Mouse (Mus musculus) cortical plate, adult 2 months (tissue): ENCODE measurements around the gene Cit.
A peak's percentile ranks its signal among the peaks of the same experiment; 100 is the strongest.

ENCODE experiments used
- CTCF ChIP-seq: fragments of 200-500 bp; IDR thresholded peaks from 2 replicates; pipeline ENCODE4 v1.5.1; 2011; ENCODE audit warnings: mild to moderate bottlenecking, control low read depth, low read length; ENCODE audit not compliant: insufficient read depth; ENCODE audit errors: extremely low read depth
- POLR2A ChIP-seq: fragments of 200-500 bp; IDR thresholded peaks from 2 replicates; pipeline ENCODE4 v1.6.1; 2011; ENCODE audit warnings: mild to moderate bottlenecking, low read length, control low read depth; ENCODE audit not compliant: insufficient read depth; ENCODE audit errors: extremely low read depth

DNA sequence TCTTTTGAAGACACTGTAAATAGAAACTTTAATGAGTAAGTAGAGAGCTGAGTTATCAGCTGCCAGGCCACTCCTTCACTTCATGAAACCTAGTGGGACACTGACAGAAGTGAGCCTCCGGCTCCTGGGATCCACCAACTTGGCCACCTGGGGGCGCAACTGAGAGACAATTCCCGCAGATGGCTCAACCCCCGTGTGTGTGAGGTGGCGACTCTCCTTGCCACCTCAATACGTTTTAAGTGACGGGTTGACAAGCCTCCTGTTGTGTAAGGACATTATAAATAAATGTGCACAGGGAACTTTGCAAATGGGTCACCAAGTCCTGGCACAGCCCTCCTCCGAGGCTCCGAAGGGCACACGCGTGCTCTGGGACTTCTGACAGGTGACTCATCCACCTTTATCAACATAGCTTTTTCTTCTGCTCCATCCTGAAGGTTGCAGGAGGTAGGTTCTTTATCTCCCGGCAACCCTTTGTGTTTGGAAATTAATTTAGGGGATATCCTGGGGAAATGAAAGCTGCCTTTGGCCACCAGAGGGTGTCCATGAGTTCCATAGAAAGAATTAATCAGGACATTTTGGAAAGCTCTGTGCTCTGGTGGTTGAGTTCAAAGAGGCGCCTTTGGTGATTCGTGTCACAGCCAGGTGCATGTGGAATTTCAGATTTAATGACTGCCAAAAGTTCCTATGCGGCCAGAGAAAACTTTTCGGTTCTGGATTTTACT lies 83.9 kb downstream of the Cit start:
- peak; percentile 21; the same call in 1 of the 2 replicates for TF ChIP-seq CTCF
- TF ChIP-seq POLR2A, result no peak
